Mouse (Mus musculus): ENCODE measurements at regions not wholly inside any gene's neighbourhood (a gene's known extent, or its start where the extent isn't known, plus 50 kb on each side); places are given as distances from the start of the nearest gene placed in this dataset.

DNA sequence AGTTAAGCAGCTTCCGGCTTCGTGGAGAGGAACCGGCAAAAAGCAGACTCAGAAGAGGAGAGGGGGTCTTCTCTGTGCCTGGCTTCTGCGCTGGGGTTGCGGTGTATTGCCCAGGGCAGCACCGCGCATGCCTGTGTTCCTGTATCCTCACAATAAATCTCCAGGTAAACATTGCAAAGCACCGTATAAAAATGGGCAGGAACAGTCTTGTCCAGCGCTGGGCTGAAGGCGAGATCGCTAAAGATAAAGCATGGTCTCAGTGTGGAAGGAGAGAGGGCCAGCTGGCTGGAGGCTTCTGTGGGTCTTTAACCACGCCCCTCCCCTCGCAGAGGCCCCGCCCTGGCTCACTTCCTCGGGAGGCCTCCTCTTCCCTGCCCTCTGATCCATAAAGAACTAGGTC lies 269.1 kb downstream of the Zfp704 start:
- TF ChIP-seq CTCF (IDR thresholded peaks at IDR 0.05; ENCODE audit: low read depth) = no peak
- TF ChIP-seq EP300 (IDR thresholded peaks at IDR 0.05; ENCODE audit: low read depth) = no peak
